Mouse (Mus musculus): Measurements from ENCODE around the gene Zfp57.

DNA sequence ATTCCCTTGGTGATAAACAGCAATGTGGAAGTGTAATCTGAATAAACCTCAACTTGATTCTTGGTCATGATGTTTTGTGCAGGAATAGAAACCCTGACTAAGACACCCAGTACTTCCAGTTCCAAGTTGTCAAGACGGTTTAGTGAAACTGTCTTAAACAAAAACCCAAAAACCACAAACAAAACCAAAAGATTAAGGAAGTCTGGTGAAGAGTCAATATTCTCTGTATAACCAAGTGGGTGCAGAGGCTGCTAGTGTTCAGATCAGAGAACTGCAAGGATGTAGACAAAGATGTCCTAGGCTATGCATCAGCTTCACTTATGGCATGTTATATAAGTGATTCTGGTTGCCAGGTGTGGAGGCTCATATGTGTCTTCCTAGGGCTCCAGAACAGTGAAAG, 34.1 kb upstream of the Zfp57 start:
- no peak for TF ChIP-seq CTCF (IDR thresholded peaks at IDR 0.05; ENCODE audit: control insufficient read depth, insufficient read depth, insufficient replicate concordance, low read depth, low read length)
- TF ChIP-seq POLR2A (IDR thresholded peaks at IDR 0.05; ENCODE audit: control insufficient read depth, low read depth, low read length): no peak
